34 mouse cellular contexts compared by ENCODE assay signal in the genomic region with DNA sequence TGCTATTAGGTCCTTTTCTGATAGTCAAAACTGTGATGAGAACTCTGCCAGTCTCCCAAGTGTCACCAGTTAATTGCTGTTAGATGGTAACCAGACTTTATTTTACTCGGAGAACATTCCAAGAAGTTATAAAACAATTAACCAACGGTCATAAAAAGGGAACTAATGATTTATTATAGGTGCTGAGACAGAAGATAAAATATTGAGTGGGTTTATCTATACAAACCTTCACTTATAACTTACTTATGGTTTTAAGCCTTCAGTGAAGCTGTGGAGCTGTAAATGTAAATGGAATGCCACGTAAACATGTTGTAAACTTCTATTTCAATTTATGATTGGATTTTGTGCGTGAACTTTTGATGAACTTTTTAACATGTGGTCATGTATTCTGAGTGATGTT. TPM values are rescaled to one million over a fixed set of nuclear protein-coding genes. Genes with fewer than 3 reads are reported as not detected.
"Had no signal": no experiment of that assay in that cellular context is flagged by ENCODE, and none has a peak within 500 bp of the region (broad histone marks: within the 10 kb centered on the region; RNA-seq: fewer than 3 reads in every experiment).

No protein-coding gene starts in this region.

- H3K27ac ChIP-seq: embryonic facial prominence, embryonic 10.5 days; embryonic facial prominence, embryonic 12.5 days; embryonic facial prominence, embryonic 13.5 days; embryonic facial prominence, embryonic 15.5 days; forebrain, embryonic 10.5 days; forebrain, embryonic 12.5 days; forebrain, embryonic 13.5 days; forebrain, embryonic 15.5 days; gastrocnemius, adult 2 months; heart, adult 2 months had no signal

- ATAC-seq: forebrain, embryonic 13.5 days; forebrain, embryonic 14.5 days; forebrain, embryonic 15.5 days; forebrain, embryonic 16.5 days; forebrain, postnatal 0 days had no signal

- H3K27me3 ChIP-seq: embryonic facial prominence, embryonic 12.5 days; embryonic facial prominence, embryonic 13.5 days; embryonic facial prominence, embryonic 15.5 days; forebrain, embryonic 12.5 days; forebrain, embryonic 13.5 days; forebrain, embryonic 15.5 days had no signal

- H3K36me3 ChIP-seq: embryonic facial prominence, embryonic 10.5 days; embryonic facial prominence, embryonic 12.5 days; embryonic facial prominence, embryonic 13.5 days; embryonic facial prominence, embryonic 15.5 days; forebrain, embryonic 10.5 days; forebrain, embryonic 12.5 days; forebrain, embryonic 15.5 days had no signal

- H3K4me2 ChIP-seq: embryonic facial prominence, embryonic 12.5 days; embryonic facial prominence, embryonic 13.5 days; embryonic facial prominence, embryonic 15.5 days; forebrain, embryonic 12.5 days; forebrain, embryonic 13.5 days; forebrain, embryonic 15.5 days had no signal

- H3K9me3 ChIP-seq: embryonic facial prominence, embryonic 10.5 days; embryonic facial prominence, embryonic 12.5 days; embryonic facial prominence, embryonic 13.5 days; embryonic facial prominence, embryonic 15.5 days; forebrain, embryonic 10.5 days; forebrain, embryonic 12.5 days; forebrain, embryonic 13.5 days; forebrain, embryonic 15.5 days had no signal

- H3K4me3 ChIP-seq: embryonic facial prominence, embryonic 10.5 days; embryonic facial prominence, embryonic 12.5 days; embryonic facial prominence, embryonic 13.5 days; embryonic facial prominence, embryonic 15.5 days; erythroblast, embryonic 14.5 days; forebrain, embryonic 10.5 days; forebrain, embryonic 12.5 days; forebrain, embryonic 13.5 days; forebrain, embryonic 15.5 days; gastrocnemius, adult 2 months; heart, adult 2 months had no signal

- DNase-seq: cerebellum, adult 8-10 months; cerebellum, adult 9-10 months; cerebellum, adult 9-11 months; cerebellum, postnatal 14 days; cerebellum, postnatal 25 days; cerebellum, postnatal 36 days; embryo, embryonic 11 days; forebrain, postnatal 0 days; gastrocnemius, adult 2 months; gastrocnemius, postnatal 10 days; gastrocnemius, postnatal 14 days; gastrocnemius, postnatal 25 days; gastrocnemius, postnatal 36 days; heart, adult 11 months; heart, adult 18-20 months; heart, adult 2 months had no signal

- H3K4me1 ChIP-seq: embryonic facial prominence, embryonic 12.5 days had no signal

- H3K9ac ChIP-seq: embryonic facial prominence, embryonic 12.5 days; embryonic facial prominence, embryonic 13.5 days; embryonic facial prominence, embryonic 15.5 days; forebrain, embryonic 12.5 days; forebrain, embryonic 13.5 days; forebrain, embryonic 15.5 days; forebrain, postnatal 0 days had no signal

RNA-seq across cellular contexts. Expression of gene Gm49358, which starts 9.6 kb away (rescaled TPM):
- total RNA-seq: common myeloid progenitor, adult 5-6 weeks; granulocyte monocyte progenitor cell, adult 5-6 weeks had no signal
- polyA plus RNA-seq: cortical plate, adult 2 months; embryonic facial prominence, embryonic 10.5 days; embryonic facial prominence, embryonic 12.5 days; embryonic facial prominence, embryonic 13.5 days; embryonic facial prominence, embryonic 14.5 days; embryonic facial prominence, embryonic 15.5 days; erythroblast, embryonic 14.5 days; forebrain, embryonic 10.5 days; forebrain, embryonic 11.5 days; forebrain, embryonic 12.5 days; forebrain, embryonic 13.5 days; forebrain, embryonic 14.5 days; forebrain, embryonic 15.5 days; forebrain, embryonic 16.5 days; forebrain, postnatal 0 days; frontal cortex, adult 2 months; gonadal fat pad, adult 2 months; heart, adult 2 months had no signal
